In genomic region chr10:75686724-75687123, GRCm38 (mm10) we compare ENCODE assay signal across 16 mouse cellular contexts.
"Had no signal": no experiment of that assay in that cellular context is flagged by ENCODE, and none has a peak within 500 bp of the region (broad histone marks: within the 10 kb centered on the region; RNA-seq: fewer than 3 reads in every experiment).

No protein-coding gene starts in this region.

- H3K4me3 ChIP-seq: kidney, embryonic 15.5 days; limb, embryonic 12.5 days; limb, embryonic 15.5 days; liver, embryonic 15.5 days; stomach, embryonic 15.5 days had no signal

- DNase-seq: kidney, adult 11 months; kidney, adult 8-10 months; kidney, postnatal 10 days; kidney, postnatal 36 days; layer of hippocampus, adult 9-11 months; left cerebral cortex, postnatal 4 days; lung, embryonic 14.5 days; midbrain, embryonic 14.5 days; right cerebral cortex, postnatal 25 days; spleen, adult 18-20 months; thymus, postnatal 25 days had no signal

- H3K27ac ChIP-seq: kidney, embryonic 15.5 days; limb, embryonic 12.5 days; limb, embryonic 15.5 days; liver, embryonic 15.5 days; stomach, embryonic 15.5 days had no signal
